Mouse (Mus musculus): ENCODE measurements at regions not wholly inside any gene's neighbourhood (a gene's known extent, or its start where the extent isn't known, plus 50 kb on each side); places are given as distances from the start of the nearest gene placed in this dataset.

GRCm38 (mm10) chr6:22668190-22668975, 206.9 kb upstream of the Ptprz1 start:
- TF ChIP-seq POLR2A (IDR thresholded peaks at IDR 0.05; ENCODE audit: borderline replicate concordance, low read depth, low read length) (no peak), CTCF (IDR thresholded peaks at IDR 0.05; ENCODE audit: low read depth, low read length) (no peak)
